Mouse (Mus musculus) cerebellum, adult (tissue): Measurements from ENCODE around the gene Skp1a.
"Not testable (repeated sequence)": the region's sequence is repeated elsewhere in the genome, so short reads cannot be mapped to it uniquely, and the experiment has no call there.

Source experiments
- ATAC-seq: cut with Nextera tagmentation; 2 replicates; pipeline ENCODE4 v1.9.2; 2017; ENCODE audit warnings: mild to moderate bottlenecking, moderate library complexity, mixed read lengths; ENCODE audit not compliant: insufficient number of reproducible peaks, low FRiP score, low TSS enrichment

The Skp1a gene

GRCm38 (mm10) chr11:52231606-52232541, at the start of gene Skp1a:
Gene Skp1a (plus strand): TSS chr11:52231995.
- peak; percentile 81 for ATAC-seq

- not testable (repeated sequence) for ATAC-seq
These were observed 35.2 kb upstream of the Skp1a start for GRCm38 (mm10) chr11:52196496-52197023.

- ATAC-seq: no peak
These were observed 17.9 kb upstream of the Skp1a start, which contains the start of gene Olfr1371 for GRCm38 (mm10) chr11:52213887-52214286. Gene Olfr1371 (minus strand): TSS chr11:52213987.

- peak; percentile 31; the same call in 1 of the 2 replicates for ATAC-seq
These were observed 11.5 kb upstream of the Skp1a start for GRCm38 (mm10) chr11:52220282-52220681.

- ATAC-seq: not testable (repeated sequence)
These were observed 9.9 kb upstream of the Skp1a start for GRCm38 (mm10) chr11:52221921-52222320.

GRCm38 (mm10) chr11:52222891-52223290, 8.9 kb upstream of the Skp1a start:
- no peak for ATAC-seq

GRCm38 (mm10) chr11:52223968-52224682, 7.7 kb upstream of the Skp1a start:
- ATAC-seq: no peak

GRCm38 (mm10) chr11:52225986-52226599, 5.7 kb upstream of the Skp1a start:
- ATAC-seq: no peak

- no peak for ATAC-seq
These were observed 4.7 kb upstream of the Skp1a start for GRCm38 (mm10) chr11:52227053-52227452.

GRCm38 (mm10) chr11:52227466-52228226, 4.1 kb upstream of the Skp1a start:
- no peak for ATAC-seq

GRCm38 (mm10) chr11:52228722-52229448, 2.9 kb upstream of the Skp1a start:
- no peak for ATAC-seq

GRCm38 (mm10) chr11:52230694-52231093, 1.1 kb upstream of the Skp1a start:
- no peak for ATAC-seq

- ATAC-seq: no peak
These were observed 1.4 kb downstream of the Skp1a start for GRCm38 (mm10) chr11:52233043-52233653.

- ATAC-seq: no peak
These were observed 2.1 kb downstream of the Skp1a start for GRCm38 (mm10) chr11:52233906-52234305.

- ATAC-seq: no peak
These were observed 2.7 kb downstream of the Skp1a start for GRCm38 (mm10) chr11:52234509-52234908.

- ATAC-seq: no peak
These were observed 9.2 kb downstream of the Skp1a start for GRCm38 (mm10) chr11:52240898-52241542.

- no peak for ATAC-seq
These were observed 17.7 kb downstream of the Skp1a start for GRCm38 (mm10) chr11:52249452-52249851.

- no peak for ATAC-seq
These were observed 20.0 kb downstream of the Skp1a start for GRCm38 (mm10) chr11:52251770-52252169.
